Mouse (Mus musculus): Measurements from ENCODE around the gene Ptov1. TPM values are rescaled to one million over a fixed set of nuclear protein-coding genes. Genes with fewer than 3 reads are reported as not detected.

The Ptov1 gene
- polyA plus RNA-seq, 1 experiment from 2014 or later: 291 TPM

GRCm38 (mm10) chr7:44898607-44899006, 29.0 kb upstream of the Ptov1 start:
- H3K27ac ChIP-seq: no peak overlapping the region
- peaks cover 36% of the 10 kb centered on the region for H3K4me1 ChIP-seq

GRCm38 (mm10) chr7:44896499-44896898, 26.9 kb upstream of the Ptov1 start:
- H3K36me3 ChIP-seq: no peaks in the 10 kb centered on the region
- peaks cover 38% of the 10 kb centered on the region for H3K4me1 ChIP-seq
- H3K9ac ChIP-seq: peak overlapping the region; percentile 62; the same call in 1 of the 2 replicates
- 35% methylated on average over 10 of the region's 10 CpGs for WGBS
- peak overlapping the region; percentile 67 for H3K4me3 ChIP-seq (replicated peaks)
- no peak for ATAC-seq (ENCODE audit: insufficient read depth, low FRiP score, low read depth)
- no peaks in the 10 kb centered on the region for H3K27me3 ChIP-seq (replicated peaks)
- H3K27ac ChIP-seq: peak overlapping the region; percentile 87
- H3K4me2 ChIP-seq: peak overlapping the region; percentile 77
- H3K9me3 ChIP-seq: no peaks in the 10 kb centered on the region

More at GRCm38 (mm10) chr7:44898607-44899006, 29.0 kb upstream of the Ptov1 start:
- Histone ChIP-seq H3K9ac (no peak overlapping the region), H3K27me3 (replicated peaks) (no peaks in the 10 kb centered on the region), H3K4me2 (0 out of 2 replicates have a peak overlapping the region, but pooled peaks have one; percentile 19), H3K4me3 (replicated peaks) (no peak overlapping the region), H3K9me3 (no peaks in the 10 kb centered on the region), H3K36me3 (peaks cover 10% of the 10 kb centered on the region; the same call in 1 of the 2 replicates)
- WGBS: 34% methylated on average over 19 of the region's 19 CpGs
- ATAC-seq (ENCODE audit: insufficient read depth, low FRiP score, low read depth): peak; percentile 16

GRCm38 (mm10) chr7:44895593-44896434, 26.2 kb upstream of the Ptov1 start, which contains the start of gene Fuz:
Gene Fuz (plus strand): TSS chr7:44896079.
- H3K27ac ChIP-seq: peak within 1 kb of the TSS; percentile 87
- 1% methylated on average over 34 of the region's 34 CpGs for WGBS
- peak within 1 kb of the TSS; percentile 67 for H3K4me3 ChIP-seq (replicated peaks)
- H3K36me3 ChIP-seq: no peaks in the 10 kb centered on the region
- peak within 1 kb of the TSS; percentile 77 for H3K4me2 ChIP-seq
- H3K27me3 ChIP-seq (replicated peaks): no peaks in the 10 kb centered on the region
- H3K9ac ChIP-seq: peak within 1 kb of the TSS; percentile 62; the same call in 1 of the 2 replicates
- H3K9me3 ChIP-seq: no peaks in the 10 kb centered on the region
- peak; percentile 36; the same call in 1 of the 2 replicates for ATAC-seq (ENCODE audit: insufficient read depth, low FRiP score, low read depth)
- H3K4me1 ChIP-seq: peaks cover 41% of the 10 kb centered on the region

GRCm38 (mm10) chr7:44895206-44895592, 25.6 kb upstream of the Ptov1 start:
- no peak for ATAC-seq (ENCODE audit: insufficient read depth, low FRiP score, low read depth)
- Histone ChIP-seq H3K36me3 (no peaks in the 10 kb centered on the region), H3K9ac (no peak overlapping the region), H3K27ac (peak overlapping the region; percentile 87), H3K4me3 (replicated peaks) (peak overlapping the region; percentile 67), H3K4me2 (peak overlapping the region; percentile 77), H3K4me1 (peaks cover 47% of the 10 kb centered on the region), H3K9me3 (no peaks in the 10 kb centered on the region), H3K27me3 (replicated peaks) (no peaks in the 10 kb centered on the region)
- 72% methylated on average over 7 of the region's 7 CpGs for WGBS

GRCm38 (mm10) chr7:44894175-44894574, 24.6 kb upstream of the Ptov1 start:
- Histone ChIP-seq H3K9ac (no peak overlapping the region), H3K9me3 (no peaks in the 10 kb centered on the region), H3K4me1 (peaks cover 46% of the 10 kb centered on the region), H3K36me3 (no peaks in the 10 kb centered on the region), H3K27ac (no peak overlapping the region), H3K27me3 (replicated peaks) (no peaks in the 10 kb centered on the region), H3K4me3 (replicated peaks) (no peak overlapping the region), H3K4me2 (no peak overlapping the region)
- no peak for ATAC-seq (ENCODE audit: insufficient read depth, low FRiP score, low read depth)
- WGBS: 88% methylated on average over 3 of the region's 3 CpGs

- no peak overlapping the region; the same call in 1 of the 2 replicates for H3K4me3 ChIP-seq (replicated peaks)
- H3K36me3 ChIP-seq: peaks cover 9% of the 10 kb centered on the region; the same call in 1 of the 2 replicates
- no peaks in the 10 kb centered on the region for H3K27me3 ChIP-seq (replicated peaks)
- WGBS: 19% methylated on average over 8 of the region's 8 CpGs
- no peak overlapping the region for H3K9ac ChIP-seq
- H3K4me1 ChIP-seq: peaks cover 37% of the 10 kb centered on the region
- peak overlapping the region; percentile 86 for H3K27ac ChIP-seq
- peak overlapping the region; percentile 38 for H3K4me2 ChIP-seq
- H3K9me3 ChIP-seq: no peaks in the 10 kb centered on the region
- no peak for ATAC-seq (ENCODE audit: insufficient read depth, low FRiP score, low read depth)
These were observed 23.6 kb upstream of the Ptov1 start for GRCm38 (mm10) chr7:44893197-44893596.

- Histone ChIP-seq H3K27ac (peak within 1 kb of the TSS; percentile 99), H3K4me2 (peak within 1 kb of the TSS; percentile 72), H3K9me3 (no peaks in the 10 kb centered on the region), H3K9ac (peak within 1 kb of the TSS; percentile 83), H3K36me3 (peaks cover 9% of the 10 kb centered on the region; the same call in 1 of the 2 replicates), H3K27me3 (replicated peaks) (no peaks in the 10 kb centered on the region), H3K4me3 (replicated peaks) (peak within 1 kb of the TSS; percentile 75), H3K4me1 (peaks cover 33% of the 10 kb centered on the region)
- ATAC-seq (ENCODE audit: insufficient read depth, low FRiP score, low read depth): peak; percentile 74
- whole genome bisulfite sequencing: under 1% methylated on average over 56 of the region's 56 CpGs
These were observed 22.8 kb upstream of the Ptov1 start, which contains the start of gene Med25 for GRCm38 (mm10) chr7:44892276-44892921. Gene Med25 (minus strand): TSS chr7:44892712.

GRCm38 (mm10) chr7:44891611-44892010, 22.0 kb upstream of the Ptov1 start:
- peaks cover 9% of the 10 kb centered on the region; the same call in 1 of the 2 replicates for H3K36me3 ChIP-seq
- H3K4me2 ChIP-seq: peak overlapping the region; percentile 72
- ATAC-seq (ENCODE audit: insufficient read depth, low FRiP score, low read depth): no peak
- peak overlapping the region; percentile 83 for H3K9ac ChIP-seq
- 22% methylated on average over 6 of the region's 6 CpGs for WGBS
- H3K4me3 ChIP-seq (replicated peaks): peak overlapping the region; percentile 75
- peaks cover 25% of the 10 kb centered on the region for H3K4me1 ChIP-seq
- H3K27me3 ChIP-seq (replicated peaks): no peaks in the 10 kb centered on the region
- H3K27ac ChIP-seq: 0 out of 2 replicates have a peak overlapping the region, but pooled peaks have one; percentile 99
- no peaks in the 10 kb centered on the region for H3K9me3 ChIP-seq

GRCm38 (mm10) chr7:44890737-44891136, 21.1 kb upstream of the Ptov1 start:
- Histone ChIP-seq H3K9ac (no peak overlapping the region), H3K4me1 (peaks cover 23% of the 10 kb centered on the region)

GRCm38 (mm10) chr7:44890180-44890579, 20.6 kb upstream of the Ptov1 start:
- ATAC-seq (ENCODE audit: insufficient read depth, low FRiP score, low read depth): no peak
- Histone ChIP-seq H3K27ac (no peak overlapping the region), H3K9me3 (no peaks in the 10 kb centered on the region), H3K4me3 (replicated peaks) (no peak overlapping the region), H3K27me3 (replicated peaks) (no peaks in the 10 kb centered on the region), H3K36me3 (peaks cover 14% of the 10 kb centered on the region; the same call in 1 of the 2 replicates), H3K9ac (no peak overlapping the region), H3K4me2 (peak overlapping the region; percentile 72; the same call in 1 of the 2 replicates), H3K4me1 (peaks cover 20% of the 10 kb centered on the region)
- WGBS: 76% methylated on average over 7 of the region's 7 CpGs

More at GRCm38 (mm10) chr7:44890737-44891136, 21.1 kb upstream of the Ptov1 start:
- no peaks in the 10 kb centered on the region for H3K27me3 ChIP-seq (replicated peaks)
- no peak overlapping the region for H3K27ac ChIP-seq
- H3K4me3 ChIP-seq (replicated peaks): peak overlapping the region; percentile 75; the same call in 1 of the 2 replicates
- ATAC-seq (ENCODE audit: insufficient read depth, low FRiP score, low read depth): no peak
- no peaks in the 10 kb centered on the region for H3K9me3 ChIP-seq
- 83% methylated on average over 4 of the region's 4 CpGs for WGBS
- H3K4me2 ChIP-seq: peak overlapping the region; percentile 72
- H3K36me3 ChIP-seq: peaks cover 11% of the 10 kb centered on the region; the same call in 1 of the 2 replicates

- Histone ChIP-seq H3K27ac (no peak overlapping the region; the same call in 1 of the 2 replicates), H3K9ac (no peak overlapping the region), H3K36me3 (peaks cover 28% of the 10 kb centered on the region)
These were observed 18.9 kb upstream of the Ptov1 start for GRCm38 (mm10) chr7:44888256-44889105.

More at GRCm38 (mm10) chr7:44888256-44889105, 18.9 kb upstream of the Ptov1 start:
- no peak overlapping the region for H3K4me3 ChIP-seq (replicated peaks)
- 84% methylated on average over 13 of the region's 13 CpGs for WGBS
- peaks cover 18% of the 10 kb centered on the region for H3K4me1 ChIP-seq
- no peak overlapping the region for H3K4me2 ChIP-seq
- 0 out of 2 replicates have a peak, but pooled peaks have one; percentile 1 for ATAC-seq (ENCODE audit: insufficient read depth, low FRiP score, low read depth)
- H3K27me3 ChIP-seq (replicated peaks): no peaks in the 10 kb centered on the region
- H3K9me3 ChIP-seq: no peaks in the 10 kb centered on the region

Measured in stomach, embryonic 15.5 days (tissue).